Mouse (Mus musculus): ENCODE measurements around the gene Crlf3.

DNA sequence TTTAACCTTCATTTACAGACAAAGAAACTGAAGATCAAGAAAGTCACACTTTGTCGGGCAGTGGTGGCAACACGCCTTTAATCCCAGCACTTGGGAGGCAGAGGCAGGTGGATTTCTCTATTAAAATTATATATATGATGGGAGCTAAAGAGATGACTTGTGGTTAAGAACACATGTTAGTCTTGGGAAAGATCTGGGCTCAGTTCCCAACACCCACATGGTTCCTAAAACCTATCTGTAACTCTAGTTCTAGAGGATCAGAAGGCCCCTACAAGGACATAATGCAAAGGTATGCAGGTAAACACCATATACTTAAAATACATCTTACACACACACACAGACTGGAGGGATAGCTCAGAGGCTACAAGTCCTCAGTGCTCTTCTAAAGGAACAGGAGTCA lies 9.8 kb downstream of the Crlf3 start:
- TF ChIP-seq POLR2A (IDR thresholded peaks at IDR 0.05; ENCODE audit: low read depth, low read length): no peak
- no peak for TF ChIP-seq CTCF (IDR thresholded peaks at IDR 0.05; ENCODE audit: extremely low read depth, insufficient read depth, insufficient read length, insufficient replicate concordance)
